Mouse (Mus musculus): Measurements from ENCODE around the gene Exoc7.

DNA sequence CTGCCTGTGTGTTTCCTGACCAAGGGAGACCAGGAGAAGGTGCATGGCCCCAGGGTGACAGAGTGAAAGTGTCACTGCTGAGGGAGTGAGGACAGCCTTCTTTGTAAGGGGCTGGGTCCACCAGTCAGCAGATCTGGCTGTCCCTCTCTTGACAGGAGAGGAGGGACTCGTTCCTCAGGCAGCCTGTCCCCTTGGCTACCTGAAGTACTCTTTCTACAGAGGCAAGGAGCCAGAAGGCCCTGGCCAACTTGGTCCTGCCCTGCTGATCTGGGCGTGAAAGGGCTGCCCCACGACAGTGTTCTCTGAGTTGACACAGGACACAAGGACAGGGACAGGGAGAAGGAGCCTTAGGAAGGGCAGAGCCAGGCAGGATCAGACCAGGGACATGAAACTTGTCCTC lies 10.0 kb downstream of the Exoc7 start:
- TF ChIP-seq CTCF (IDR thresholded peaks at IDR 0.05; ENCODE audit: control insufficient read depth, insufficient read depth, insufficient replicate concordance, low read depth, low read length): no peak
- no peak for TF ChIP-seq POLR2A (IDR thresholded peaks at IDR 0.05; ENCODE audit: control insufficient read depth, low read depth, low read length)

Measured in testis, adult 2 months (tissue).